Mouse (Mus musculus) brain, embryonic 14.5 days (tissue): ENCODE measurements around the gene Mab21l3.

Experiments used
- CTCF ChIP-seq: fragments of 200-500 bp; IDR thresholded peaks from 2 replicates; pipeline ENCODE4 v1.5.1; 2012; ENCODE audit warnings: inconsistent platforms, mild to moderate bottlenecking, moderate library complexity, borderline replicate concordance; ENCODE audit not compliant: insufficient read depth, insufficient read length; ENCODE audit errors: extremely low read depth
- POLR2A ChIP-seq: fragments of 200-500 bp; IDR thresholded peaks from 2 replicates; pipeline ENCODE4 v1.6.1; 2012; ENCODE audit warnings: mild to moderate bottlenecking, inconsistent platforms, borderline replicate concordance; ENCODE audit not compliant: poor library complexity, insufficient read depth, insufficient read length, severe bottlenecking; ENCODE audit errors: extremely low read depth

DNA sequence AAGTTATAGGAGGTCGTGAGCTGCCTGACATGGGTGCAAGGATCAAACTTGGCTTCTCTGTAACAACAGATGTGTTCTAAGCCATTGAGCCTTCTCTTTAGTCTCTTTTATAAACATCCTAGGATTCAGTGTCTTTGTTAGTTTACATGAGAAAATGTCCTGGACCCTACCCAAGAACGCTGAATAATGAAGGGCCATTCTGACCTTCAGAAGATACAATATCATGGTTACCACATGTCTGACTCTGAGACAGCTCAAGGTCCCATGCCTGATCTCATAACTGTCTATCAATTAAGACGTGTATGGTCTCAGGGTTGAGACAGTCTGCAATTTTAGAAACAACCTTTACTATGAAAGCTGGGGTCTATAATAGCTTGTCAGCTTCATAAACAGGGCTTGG lies 13.1 kb upstream of the Mab21l3 start:
- TF ChIP-seq POLR2A (no peak), CTCF (no peak)
